Mouse (Mus musculus): Measurements from ENCODE around the gene Morn5.

GRCm38 (mm10) chr2:36090853-36091741 lies 41.8 kb downstream of the Morn5 start:
- TF ChIP-seq GATA1 (IDR thresholded peaks at IDR 0.05; ENCODE audit: borderline replicate concordance, low read length) (no peak), FLI1 (IDR thresholded peaks at IDR 0.05; ENCODE audit: low read length) (no peak)

All from megakaryocyte, embryonic 14.5 days (primary cell).